In the genomic region with DNA sequence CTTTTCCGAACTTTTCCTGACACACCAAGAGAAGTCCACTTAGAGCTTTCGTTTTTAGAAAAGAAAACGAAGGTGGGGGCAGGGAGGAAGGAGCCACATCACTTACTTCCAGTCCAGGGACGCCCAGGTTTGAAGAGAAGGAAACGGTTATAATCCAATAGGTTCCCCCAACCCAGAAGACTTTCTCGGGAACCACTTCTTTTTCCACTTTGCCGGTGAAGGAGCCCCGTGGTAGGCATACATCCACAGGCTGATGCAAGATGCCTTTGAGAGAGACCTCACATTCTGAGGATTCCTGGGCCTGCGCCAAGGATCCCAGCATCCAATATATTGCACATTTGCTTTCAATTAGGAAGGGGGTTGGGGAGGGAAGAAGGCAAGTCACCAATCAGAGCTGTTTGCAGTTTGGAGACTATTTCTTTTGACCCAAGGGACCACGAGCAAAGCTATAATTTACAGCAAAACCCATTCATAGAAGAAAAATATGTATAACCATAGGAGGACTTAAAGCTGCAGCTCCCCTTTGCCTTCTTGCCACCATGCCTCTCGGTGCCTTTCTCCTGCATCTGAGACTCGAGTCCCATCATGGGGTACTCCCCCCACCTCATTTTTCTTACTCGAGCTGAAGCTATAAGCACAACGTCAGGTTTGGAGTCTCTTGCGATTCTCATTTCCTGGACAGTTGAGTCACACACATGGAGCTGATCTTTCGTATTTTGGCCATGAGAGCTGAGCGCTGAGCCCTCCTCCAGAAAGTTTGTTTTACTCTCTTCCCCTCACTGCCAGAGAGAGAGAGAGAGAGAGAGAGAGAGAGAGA, we compare ENCODE assay signal across 8 mouse cellular contexts. TPM values are rescaled to one million over a fixed set of nuclear protein-coding genes. Genes with fewer than 3 reads are reported as not detected.
DNase-seq lines count a peak whose midpoint lies in the region; ATAC-seq lines count a peak whose summit lies in the region.

Gene Ddr2 (minus strand): TSS at position 247 of the 817 bp plus-strand sequence.

- no peaks in the 10 kb centered on the region for H3K27me3 ChIP-seq in hindbrain, embryonic 14.5 days (ENCODE audit: control insufficient read depth, insufficient read depth, low read length)
- H3K27me3 ChIP-seq in liver, embryonic 11.5 days (replicated peaks; ENCODE audit: control insufficient read depth, insufficient read depth, low read length) = no peaks in the 10 kb centered on the region

- DNase-seq in adrenal gland, postnatal 10 days = peak; percentile 49
- peak; percentile 27 for DNase-seq in cerebellum, adult 9-11 months
- DNase-seq in gastrocnemius, adult 8-10 months (ENCODE audit: low spot score in 2 of 2) = peak; percentile 63 to 78
- no peak for DNase-seq in hindbrain, embryonic 14.5 days (ENCODE audit: low spot score)
- no peak for DNase-seq in liver, embryonic 11.5 days (ENCODE audit: low spot score)
- peak; percentile 66 for DNase-seq in ovary, postnatal 14 days (ENCODE audit: low spot score)
- DNase-seq in c-Kit-positive CD71-positive TER-119-positive erythroid progenitor cells, embryonic 14.5 days (ENCODE audit: low spot score) = no peak
- DNase-seq in right cerebral cortex, postnatal 36 days (ENCODE audit: low spot score in 2 of 2) = no peak

- no peak for ATAC-seq in hindbrain, embryonic 14.5 days (ENCODE audit: low FRiP score)
- ATAC-seq in liver, embryonic 11.5 days (replicated peaks; ENCODE audit: low FRiP score) = no peak

- H3K36me3 ChIP-seq in hindbrain, embryonic 14.5 days (replicated peaks; ENCODE audit: control insufficient read depth, insufficient read depth) = no peaks in the 10 kb centered on the region
- no peaks in the 10 kb centered on the region for H3K36me3 ChIP-seq in liver, embryonic 11.5 days (ENCODE audit: control insufficient read depth, insufficient read depth, low read length)

- 77% methylated on average over 17 of the region's 17 CpGs for WGBS in hindbrain, embryonic 14.5 days
- WGBS in liver, embryonic 11.5 days = 67% methylated on average over 17 of the region's 17 CpGs

- H3K9me3 ChIP-seq in hindbrain, embryonic 14.5 days (ENCODE audit: control insufficient read depth, low read length) = no peaks in the 10 kb centered on the region
- no peaks in the 10 kb centered on the region for H3K9me3 ChIP-seq in liver, embryonic 11.5 days (ENCODE audit: control insufficient read depth, low read length)

- no peaks in the 10 kb centered on the region for H3K4me1 ChIP-seq in hindbrain, embryonic 14.5 days (replicated peaks; ENCODE audit: control insufficient read depth, insufficient read depth, low read length)
- no peaks in the 10 kb centered on the region for H3K4me1 ChIP-seq in liver, embryonic 11.5 days (replicated peaks; ENCODE audit: control insufficient read depth, insufficient read depth, low read length)

- H3K4me3 ChIP-seq in hindbrain, embryonic 14.5 days (replicated peaks; ENCODE audit: low read length) = peak within 1 kb of the TSS; percentile 6
- no peak within 1 kb of the TSS for H3K4me3 ChIP-seq in liver, embryonic 11.5 days (ENCODE audit: low read depth, low read length)

- peak within 1 kb of the TSS; percentile 4; the same call in 1 of the 2 replicates for H3K4me2 ChIP-seq in hindbrain, embryonic 14.5 days (replicated peaks)
- H3K4me2 ChIP-seq in liver, embryonic 11.5 days = peak within 1 kb of the TSS; percentile 5; the same call in 1 of the 2 replicates

- H3K9ac ChIP-seq in hindbrain, embryonic 14.5 days = no peak within 1 kb of the TSS
- no peak within 1 kb of the TSS for H3K9ac ChIP-seq in liver, embryonic 11.5 days (ENCODE audit: low read depth, low read length)

- H3K27ac ChIP-seq in hindbrain, embryonic 14.5 days = peak within 1 kb of the TSS; percentile 52; the same call in 1 of the 2 replicates
- no peak within 1 kb of the TSS for H3K27ac ChIP-seq in liver, embryonic 11.5 days (ENCODE audit: low read depth, low read length)

RNA-seq across cellular contexts. Expression of gene Ddr2, which starts in this region (rescaled TPM):
- 10 to 100 TPM; 23.7 to 28.7 TPM for total RNA-seq in adrenal gland, postnatal 10 days (2021)
- total RNA-seq in gastrocnemius, adult 8-10 months (2022) = 10 to 100 TPM; 10.7 to 20.9 (median 16.8) TPM
- polyA plus RNA-seq in hindbrain, embryonic 14.5 days (2014; fragmentation: Nextera tagmentation; extraction: Ambion mirVana) = 8.8 and 9.0 TPM in 2 replicates
- 7.1 and 9.8 TPM in 2 replicates for polyA plus RNA-seq in liver, embryonic 11.5 days (2014; fragmentation: Nextera tagmentation; extraction: Ambion mirVana)

Comparison
In these comparisons a context has a peak if more than half of its experiments do, and no peak if none do; other contexts are left out.
1. DNase-seq: peak in adrenal gland, postnatal 10 days (single experiment), cerebellum, adult 9-11 months (single experiment), gastrocnemius, adult 8-10 months (2 of 2) and ovary, postnatal 14 days (single experiment); none in hindbrain, embryonic 14.5 days (single experiment), liver, embryonic 11.5 days (single experiment), c-Kit-positive CD71-positive TER-119-positive erythroid progenitor cells, embryonic 14.5 days (single experiment) and right cerebral cortex, postnatal 36 days (0 of 2).